Mouse (Mus musculus) heart, postnatal 0 days (tissue): ENCODE results near the gene Hip1r. TPM values are rescaled to one million over a fixed set of nuclear protein-coding genes. Genes with fewer than 3 reads are reported as not detected.

ENCODE experiments used
- ATAC-seq: fragments of 200-750 bp; cut with Nextera tagmentation; 2 replicates; pipeline ENCODE4 v1.8.0; 2017; ENCODE audit warnings: low read depth, moderate number of reproducible peaks, moderate library complexity; ENCODE audit not compliant: insufficient read depth
- DNase-seq: peaks from one replicate; pipeline ENCODE4 v3.0.0-alpha.2; 2016; ENCODE audit warnings: low spot score
- H3K27ac ChIP-seq: fragments of 300-500 bp; sonication (generic); 2 replicates; pipeline ENCODE4 v1.5.1; 2014; ENCODE audit warnings: low read depth, mild to moderate bottlenecking
- H3K27me3 ChIP-seq: fragments of 300-500 bp; sonication (generic); 2 replicates; pipeline ENCODE4 v1.6.1; 2014; ENCODE audit warnings: low read length, mixed read lengths; ENCODE audit not compliant: control insufficient read depth, insufficient read depth
- H3K36me3 ChIP-seq: fragments of 300-500 bp; sonication (generic); replicated peaks from 2 replicates; pipeline ENCODE4 v1.6.1; 2014; ENCODE audit warnings: low read length, mixed read lengths; ENCODE audit not compliant: control insufficient read depth, insufficient read depth
- H3K4me1 ChIP-seq: fragments of 300-500 bp; sonication (generic); 2 replicates; pipeline ENCODE4 v1.6.1; 2014; ENCODE audit warnings: antibody characterized with exemption; ENCODE audit not compliant: control insufficient read depth, insufficient read depth
- H3K4me2 ChIP-seq: fragments of 300-500 bp; sonication (generic); 2 replicates; pipeline ENCODE4 v1.6.1; 2014; ENCODE audit warnings: low read depth, mild to moderate bottlenecking, low read length, moderate library complexity
- H3K4me3 ChIP-seq: fragments of 300-500 bp; sonication (generic); 2 replicates; pipeline ENCODE4 v1.5.1; 2014; ENCODE audit warnings: low read depth, low read length
- H3K9ac ChIP-seq: fragments of 300-500 bp; sonication (generic); replicated peaks from 2 replicates; pipeline ENCODE4 v1.6.1; 2014; ENCODE audit warnings: low read depth, low read length, mixed read lengths
- H3K9me3 ChIP-seq: fragments of 300-500 bp; sonication (generic); replicated peaks from 2 replicates; pipeline ENCODE4 v1.6.1; 2016; ENCODE audit warnings: low read length; ENCODE audit not compliant: control insufficient read depth
- CTCF ChIP-seq: IDR thresholded peaks from 2 replicates; pipeline ENCODE4 v1.5.1; 2016; ENCODE audit warnings: antibody characterized with exemption, control low read depth, low read depth
- EP300 ChIP-seq: IDR thresholded peaks from 2 replicates; pipeline ENCODE4 v1.6.1; 2016; ENCODE audit warnings: antibody characterized with exemption, low read depth
- WGBS: fragments of 180-500 bp; shearing (Covaris S2); extraction: QIAGEN DNeasy Blood & Tissue Kit; methylation state at CpG from one replicate; pipeline ENCODE4 v1.1.7; 2014; 5-methylcytosine and 5-hydroxymethylcytosine counted together
- polyA plus RNA-seq: library from polyadenylated mRNA; unstranded; fragments of >200 nt; fragmentation: Nextera tagmentation; extraction: Ambion mirVana; gene quantifications from 2 replicates; pipeline ENCODE4 v1.2.1, GENCODE M21; 2015
- total RNA-seq: library from RNA; depleted of rRNA; stranded (reverse); fragments of >200 nt; gene quantifications from 2 replicates; pipeline ENCODE4 v1.2.3, GENCODE M21; 2014; ENCODE audit warnings: low replicate concordance

Hip1r gene
- total and polyA plus RNA-seq, 2 experiments from 2014 or later = 11.9 to 16.3 TPM

- H3K36me3 ChIP-seq = no peaks in the 10 kb centered on the region
- 54% methylated on average over 9 of the region's 9 CpGs for WGBS
- TF ChIP-seq CTCF (no peak), EP300 (no peak)
- DNase-seq (no peak), ATAC-seq (peak; percentile 58)
- no peaks in the 10 kb centered on the region for H3K9me3 ChIP-seq
- H3K4me1 ChIP-seq = peaks cover 46% of the 10 kb centered on the region
- no peak overlapping the region for H3K4me3 ChIP-seq
- no peak overlapping the region for H3K9ac ChIP-seq
- no peak overlapping the region for H3K4me2 ChIP-seq
- H3K27ac ChIP-seq = peak overlapping the region; percentile 56; the same call in 1 of the 2 replicates
- H3K27me3 ChIP-seq = no peaks in the 10 kb centered on the region
These were observed 12.0 kb downstream of the Hip1r start for GRCm38 (mm10) chr5:123985434-123985833.

GRCm38 (mm10) chr5:123986925-123987324 lies 13.5 kb downstream of the Hip1r start:
- Histone ChIP-seq H3K27me3 (no peaks in the 10 kb centered on the region), H3K4me3 (no peak overlapping the region), H3K4me2 (no peak overlapping the region), H3K4me1 (peaks cover 45% of the 10 kb centered on the region), H3K36me3 (no peaks in the 10 kb centered on the region), H3K27ac (no peak overlapping the region), H3K9ac (no peak overlapping the region), H3K9me3 (no peaks in the 10 kb centered on the region)
- WGBS = 66% methylated on average over 2 of the region's 2 CpGs
- ATAC-seq (no peak), DNase-seq (no peak)
- TF ChIP-seq CTCF (no peak), EP300 (no peak)

- H3K9me3 ChIP-seq = no peaks in the 10 kb centered on the region
- TF ChIP-seq CTCF (no peak), EP300 (no peak)
- no peak overlapping the region for H3K27ac ChIP-seq
- no peak for ATAC-seq
- H3K27me3 ChIP-seq = no peaks in the 10 kb centered on the region
- 78% methylated on average over 4 of the region's 4 CpGs for WGBS
- H3K4me1 ChIP-seq = peaks cover 45% of the 10 kb centered on the region
- no peak overlapping the region for H3K4me3 ChIP-seq
- DNase-seq = no peak
- H3K4me2 ChIP-seq = no peak overlapping the region
- H3K36me3 ChIP-seq = no peaks in the 10 kb centered on the region
- no peak overlapping the region for H3K9ac ChIP-seq
These were observed 14.1 kb downstream of the Hip1r start for GRCm38 (mm10) chr5:123987511-123987910.

- no peak overlapping the region for H3K27ac ChIP-seq
- no peak for TF ChIP-seq CTCF
- no peak for TF ChIP-seq EP300
- 76% methylated on average over 20 of the region's 20 CpGs for WGBS
- DNase-seq (no peak), ATAC-seq (no peak)
- H3K4me3 ChIP-seq = no peak overlapping the region
- H3K4me2 ChIP-seq = no peak overlapping the region
- no peaks in the 10 kb centered on the region for H3K9me3 ChIP-seq
- no peak overlapping the region for H3K9ac ChIP-seq
- H3K27me3 ChIP-seq = no peaks in the 10 kb centered on the region
- no peaks in the 10 kb centered on the region for H3K36me3 ChIP-seq
- peaks cover 38% of the 10 kb centered on the region for H3K4me1 ChIP-seq
These were observed 16.8 kb downstream of the Hip1r start for GRCm38 (mm10) chr5:123989941-123990885.

GRCm38 (mm10) chr5:123991321-123991720 lies 17.9 kb downstream of the Hip1r start:
- Histone ChIP-seq H3K9me3 (no peaks in the 10 kb centered on the region), H3K36me3 (no peaks in the 10 kb centered on the region), H3K27ac (peak overlapping the region; percentile 90; the same call in 1 of the 2 replicates), H3K4me1 (peaks cover 28% of the 10 kb centered on the region), H3K4me2 (no peak overlapping the region), H3K4me3 (no peak overlapping the region), H3K27me3 (no peaks in the 10 kb centered on the region), H3K9ac (no peak overlapping the region; the same call in 1 of the 2 replicates)
- TF ChIP-seq EP300 = no peak
- TF ChIP-seq CTCF = no peak
- WGBS = 79% methylated on average over 6 of the region's 6 CpGs
- no peak for ATAC-seq
- no peak for DNase-seq
